Mouse (Mus musculus) bone marrow macrophage, adult 2 months (primary cell): ENCODE measurements around the gene Pld4.

Experiments
- CTCF ChIP-seq: IDR thresholded peaks from 2 replicates; pipeline ENCODE4 v1.5.1; 2012; ENCODE audit warnings: low read depth, mild to moderate bottlenecking, low read length, moderate library complexity
- POLR2A ChIP-seq: IDR thresholded peaks from 2 replicates; pipeline ENCODE4 v1.6.1; 2012; ENCODE audit warnings: mild to moderate bottlenecking, low read depth, low read length, borderline replicate concordance

GRCm38 (mm10) chr12:112797672-112798331, 37.3 kb downstream of the Pld4 start:
- TF ChIP-seq CTCF (no peak), POLR2A (no peak)
